Mouse (Mus musculus): ENCODE data around the gene Lrrc8c. TPM values are rescaled to one million over a fixed set of nuclear protein-coding genes. Genes with fewer than 3 reads are reported as not detected.

Gene Lrrc8c
- polyA plus RNA-seq, 1 experiment from 2014 or later: 12.2 TPM

DNA sequence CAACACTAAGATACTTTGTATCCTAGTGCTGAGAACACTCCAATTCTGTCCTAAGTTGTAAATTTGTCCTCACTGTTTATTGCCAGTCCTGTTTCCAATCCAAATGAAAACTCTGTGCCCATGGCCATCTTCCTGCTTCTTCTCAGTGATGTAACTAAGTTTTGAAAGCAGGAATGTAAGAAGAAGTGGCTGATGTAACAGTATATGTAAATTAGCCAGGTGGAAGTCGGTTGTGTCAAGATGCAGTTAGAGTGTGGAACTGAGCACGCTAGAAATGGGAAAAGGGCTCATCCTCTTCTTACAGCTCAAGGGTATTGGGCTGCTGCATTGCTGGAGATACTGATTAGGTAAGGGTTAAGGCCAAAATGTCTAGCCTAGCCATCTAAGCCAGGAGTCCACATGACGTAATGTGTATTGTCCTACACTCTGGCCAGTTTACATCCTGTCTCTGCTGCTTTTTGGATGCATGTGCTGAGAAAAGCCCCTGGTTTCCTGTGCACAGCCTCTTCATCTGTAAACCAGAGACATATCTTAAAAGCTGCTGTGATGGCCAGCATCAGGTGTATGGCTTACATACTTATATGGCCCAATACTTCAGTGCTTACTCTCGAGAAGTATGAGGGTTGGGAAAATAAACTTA, 104.0 kb downstream of the Lrrc8c start:
- Histone ChIP-seq H3K9ac (ENCODE audit: low read length) (no peak overlapping the region), H3K9me3 (ENCODE audit: control insufficient read depth, low read length) (no peaks in the 10 kb centered on the region), H3K27me3 (ENCODE audit: control insufficient read depth, insufficient read depth, low read length) (no peaks in the 10 kb centered on the region), H3K4me3 (ENCODE audit: low read depth, low read length) (no peak overlapping the region), H3K36me3 (ENCODE audit: control insufficient read depth, insufficient read depth, low read length) (no peaks in the 10 kb centered on the region), H3K4me2 (ENCODE audit: low read depth) (no peak overlapping the region), H3K27ac (ENCODE audit: low read depth, low read length) (no peak overlapping the region), H3K4me1 (ENCODE audit: control insufficient read depth, insufficient read depth, low read length) (no peaks in the 10 kb centered on the region)
- no peak for ATAC-seq (ENCODE audit: insufficient read depth, low FRiP score, low TSS enrichment)
- 71% methylated on average over 4 of the region's 4 CpGs for WGBS
- DNase-seq (ENCODE audit: low spot score): no peak

DNA sequence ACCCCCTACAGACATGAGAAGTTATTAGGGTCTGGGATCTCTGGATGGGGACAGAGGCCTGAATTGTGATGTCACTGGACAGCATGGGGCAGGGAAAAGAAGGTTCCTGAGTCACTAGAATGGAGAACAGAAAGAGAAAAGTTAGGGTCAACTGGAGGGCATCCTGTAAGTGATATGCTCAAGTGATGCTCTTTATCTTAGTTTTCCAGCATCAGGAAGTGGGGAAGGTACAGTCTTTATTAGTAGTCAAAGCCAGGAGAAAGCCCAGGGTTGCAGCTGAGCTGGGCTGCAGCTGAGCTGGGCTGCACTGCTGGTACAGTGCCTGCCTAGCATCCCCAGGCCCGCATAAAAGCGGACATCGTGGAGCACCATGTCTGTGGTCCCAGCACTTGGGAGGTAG, 105.1 kb downstream of the Lrrc8c start:
- no peaks in the 10 kb centered on the region for H3K9me3 ChIP-seq (ENCODE audit: control insufficient read depth, low read length)
- H3K27ac ChIP-seq (ENCODE audit: low read depth, low read length): no peak overlapping the region
- H3K9ac ChIP-seq (ENCODE audit: low read length): no peak overlapping the region
- H3K36me3 ChIP-seq (ENCODE audit: control insufficient read depth, insufficient read depth, low read length): no peaks in the 10 kb centered on the region
- no peaks in the 10 kb centered on the region for H3K27me3 ChIP-seq (ENCODE audit: control insufficient read depth, insufficient read depth, low read length)
- DNase-seq (ENCODE audit: low spot score) (no peak), ATAC-seq (ENCODE audit: insufficient read depth, low FRiP score, low TSS enrichment) (no peak)
- no peaks in the 10 kb centered on the region for H3K4me1 ChIP-seq (ENCODE audit: control insufficient read depth, insufficient read depth, low read length)
- 94% methylated on average over 3 of the region's 3 CpGs for WGBS
- no peak overlapping the region for H3K4me3 ChIP-seq (ENCODE audit: low read depth, low read length)
- no peak overlapping the region for H3K4me2 ChIP-seq (ENCODE audit: low read depth)

GRCm38 (mm10) chr5:105625504-105626150, 106.4 kb downstream of the Lrrc8c start:
- Histone ChIP-seq H3K27me3 (ENCODE audit: control insufficient read depth, insufficient read depth, low read length) (no peaks in the 10 kb centered on the region), H3K27ac (ENCODE audit: low read depth, low read length) (no peak overlapping the region), H3K4me1 (ENCODE audit: control insufficient read depth, insufficient read depth, low read length) (no peaks in the 10 kb centered on the region), H3K9me3 (ENCODE audit: control insufficient read depth, low read length) (no peaks in the 10 kb centered on the region), H3K4me2 (ENCODE audit: low read depth) (no peak overlapping the region), H3K36me3 (ENCODE audit: control insufficient read depth, insufficient read depth, low read length) (no peaks in the 10 kb centered on the region), H3K4me3 (ENCODE audit: low read depth, low read length) (no peak overlapping the region), H3K9ac (ENCODE audit: low read length) (no peak overlapping the region)
- DNase-seq (ENCODE audit: low spot score) (no peak), ATAC-seq (ENCODE audit: insufficient read depth, low FRiP score, low TSS enrichment) (no peak)
- WGBS: 75% methylated on average over 8 of the region's 8 CpGs

GRCm38 (mm10) chr5:105626355-105626754, 107.2 kb downstream of the Lrrc8c start:
- H3K27me3 ChIP-seq (ENCODE audit: control insufficient read depth, insufficient read depth, low read length): no peaks in the 10 kb centered on the region
- H3K36me3 ChIP-seq (ENCODE audit: control insufficient read depth, insufficient read depth, low read length): no peaks in the 10 kb centered on the region
- H3K4me1 ChIP-seq (ENCODE audit: control insufficient read depth, insufficient read depth, low read length): no peaks in the 10 kb centered on the region
- no peak overlapping the region for H3K9ac ChIP-seq (ENCODE audit: low read length)
- no peak overlapping the region for H3K27ac ChIP-seq (ENCODE audit: low read depth, low read length)
- ATAC-seq (ENCODE audit: insufficient read depth, low FRiP score, low TSS enrichment): no peak
- H3K4me2 ChIP-seq (ENCODE audit: low read depth): no peak overlapping the region
- DNase-seq (ENCODE audit: low spot score): no peak
- no peak overlapping the region for H3K4me3 ChIP-seq (ENCODE audit: low read depth, low read length)
- H3K9me3 ChIP-seq (ENCODE audit: control insufficient read depth, low read length): no peaks in the 10 kb centered on the region
- 57% methylated on average over 3 of the region's 3 CpGs for WGBS

- no peak overlapping the region for H3K27ac ChIP-seq (ENCODE audit: low read depth, low read length)
- H3K4me3 ChIP-seq (ENCODE audit: low read depth, low read length): no peak overlapping the region
- no peak overlapping the region for H3K9ac ChIP-seq (ENCODE audit: low read length)
- ATAC-seq (ENCODE audit: insufficient read depth, low FRiP score, low TSS enrichment) (no peak), DNase-seq (ENCODE audit: low spot score) (no peak)
- WGBS: 91% methylated on average over 5 of the region's 5 CpGs
- H3K9me3 ChIP-seq (ENCODE audit: control insufficient read depth, low read length): no peaks in the 10 kb centered on the region
- no peak overlapping the region for H3K4me2 ChIP-seq (ENCODE audit: low read depth)
- no peaks in the 10 kb centered on the region for H3K4me1 ChIP-seq (ENCODE audit: control insufficient read depth, insufficient read depth, low read length)
- no peaks in the 10 kb centered on the region for H3K36me3 ChIP-seq (ENCODE audit: control insufficient read depth, insufficient read depth, low read length)
- no peaks in the 10 kb centered on the region for H3K27me3 ChIP-seq (ENCODE audit: control insufficient read depth, insufficient read depth, low read length)
Observed at GRCm38 (mm10) chr5:105627093-105627492, 107.9 kb downstream of the Lrrc8c start.

GRCm38 (mm10) chr5:105629955-105630354, 110.8 kb downstream of the Lrrc8c start:
- 95% methylated on average over 1 of the region's 1 CpGs for WGBS

DNA sequence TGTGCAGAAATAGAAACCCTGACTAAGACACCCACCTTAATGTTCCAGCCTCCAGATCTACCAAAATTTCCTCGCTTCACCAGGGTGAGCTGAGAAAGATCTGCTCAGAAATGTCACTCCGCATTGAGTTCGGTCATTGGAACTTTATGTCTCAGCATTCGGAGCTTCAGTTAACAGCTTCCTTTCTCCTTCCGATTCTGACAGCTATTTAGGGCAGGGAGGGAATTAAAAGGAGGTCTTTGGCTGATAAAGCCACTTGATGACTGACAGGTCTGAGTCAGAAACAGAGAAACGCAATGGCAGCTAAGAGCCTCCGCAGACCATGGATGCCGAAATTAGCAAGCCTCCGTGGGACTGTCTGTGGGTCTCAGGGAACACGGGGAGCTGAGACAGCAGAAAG, 112.9 kb downstream of the Lrrc8c start:
- H3K36me3 ChIP-seq (ENCODE audit: control insufficient read depth, insufficient read depth, low read length): no peaks in the 10 kb centered on the region
- no peak overlapping the region for H3K4me2 ChIP-seq (ENCODE audit: low read depth)
- no peak for DNase-seq (ENCODE audit: low spot score)
- no peak overlapping the region for H3K9ac ChIP-seq (ENCODE audit: low read length)
- no peaks in the 10 kb centered on the region for H3K9me3 ChIP-seq (ENCODE audit: control insufficient read depth, low read length)
- no peak overlapping the region for H3K27ac ChIP-seq (ENCODE audit: low read depth, low read length)
- H3K4me1 ChIP-seq (ENCODE audit: control insufficient read depth, insufficient read depth, low read length): no peaks in the 10 kb centered on the region
- H3K4me3 ChIP-seq (ENCODE audit: low read depth, low read length): no peak overlapping the region
- no peaks in the 10 kb centered on the region for H3K27me3 ChIP-seq (ENCODE audit: control insufficient read depth, insufficient read depth, low read length)
- 94% methylated on average over 10 of the region's 10 CpGs for WGBS
- no peak for ATAC-seq (ENCODE audit: insufficient read depth, low FRiP score, low TSS enrichment)

More at GRCm38 (mm10) chr5:105629955-105630354, 110.8 kb downstream of the Lrrc8c start:
- no peaks in the 10 kb centered on the region for H3K9me3 ChIP-seq (ENCODE audit: control insufficient read depth, low read length)
- no peak for DNase-seq (ENCODE audit: low spot score)
- no peak overlapping the region for H3K4me3 ChIP-seq (ENCODE audit: low read depth, low read length)
- H3K9ac ChIP-seq (ENCODE audit: low read length): no peak overlapping the region
- ATAC-seq (ENCODE audit: insufficient read depth, low FRiP score, low TSS enrichment): no peak
- no peak overlapping the region for H3K27ac ChIP-seq (ENCODE audit: low read depth, low read length)
- H3K36me3 ChIP-seq (ENCODE audit: control insufficient read depth, insufficient read depth, low read length): no peaks in the 10 kb centered on the region
- H3K4me1 ChIP-seq (ENCODE audit: control insufficient read depth, insufficient read depth, low read length): no peaks in the 10 kb centered on the region
- H3K4me2 ChIP-seq (ENCODE audit: low read depth): no peak overlapping the region
- no peaks in the 10 kb centered on the region for H3K27me3 ChIP-seq (ENCODE audit: control insufficient read depth, insufficient read depth, low read length)

DNA sequence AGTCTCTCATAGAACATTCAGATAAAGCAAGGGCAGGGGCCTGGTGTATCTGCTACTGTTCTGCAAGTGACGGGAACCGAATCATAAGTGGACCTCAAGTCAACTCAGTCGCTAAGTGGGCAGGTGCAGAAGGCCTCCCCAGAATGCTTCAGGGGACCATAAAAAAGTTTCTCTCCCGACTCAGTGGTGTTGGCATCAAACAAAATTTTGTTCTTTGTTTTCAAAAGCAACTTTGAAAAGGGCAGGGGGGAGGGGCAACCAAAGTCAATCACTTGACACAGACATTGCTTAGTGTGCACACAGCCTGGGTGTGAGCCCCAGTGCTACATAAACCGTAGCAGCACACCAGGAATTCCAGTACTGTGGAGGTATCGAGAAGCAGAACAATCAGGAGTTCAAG, 116.4 kb downstream of the Lrrc8c start:
- Histone ChIP-seq H3K4me1 (ENCODE audit: control insufficient read depth, insufficient read depth, low read length) (no peaks in the 10 kb centered on the region), H3K27me3 (ENCODE audit: control insufficient read depth, insufficient read depth, low read length) (no peaks in the 10 kb centered on the region), H3K27ac (ENCODE audit: low read depth, low read length) (no peak overlapping the region), H3K4me2 (ENCODE audit: low read depth) (no peak overlapping the region), H3K9ac (ENCODE audit: low read length) (no peak overlapping the region), H3K9me3 (ENCODE audit: control insufficient read depth, low read length) (no peaks in the 10 kb centered on the region), H3K36me3 (ENCODE audit: control insufficient read depth, insufficient read depth, low read length) (no peaks in the 10 kb centered on the region), H3K4me3 (ENCODE audit: low read depth, low read length) (no peak overlapping the region)
- DNase-seq (ENCODE audit: low spot score): no peak
- no peak for ATAC-seq (ENCODE audit: insufficient read depth, low FRiP score, low TSS enrichment)
- WGBS: 77% methylated on average over 6 of the region's 6 CpGs

GRCm38 (mm10) chr5:105636484-105637191, 117.5 kb downstream of the Lrrc8c start:
- DNase-seq (ENCODE audit: low spot score) (no peak), ATAC-seq (ENCODE audit: insufficient read depth, low FRiP score, low TSS enrichment) (no peak)
- no peaks in the 10 kb centered on the region for H3K4me1 ChIP-seq (ENCODE audit: control insufficient read depth, insufficient read depth, low read length)
- H3K27ac ChIP-seq (ENCODE audit: low read depth, low read length): no peak overlapping the region
- H3K27me3 ChIP-seq (ENCODE audit: control insufficient read depth, insufficient read depth, low read length): no peaks in the 10 kb centered on the region
- no peak overlapping the region for H3K4me2 ChIP-seq (ENCODE audit: low read depth)
- H3K4me3 ChIP-seq (ENCODE audit: low read depth, low read length): no peak overlapping the region
- no peaks in the 10 kb centered on the region for H3K36me3 ChIP-seq (ENCODE audit: control insufficient read depth, insufficient read depth, low read length)
- WGBS: 79% methylated on average over 11 of the region's 11 CpGs
- H3K9me3 ChIP-seq (ENCODE audit: control insufficient read depth, low read length): no peaks in the 10 kb centered on the region
- H3K9ac ChIP-seq (ENCODE audit: low read length): no peak overlapping the region
